ENCODE assay signal across 23 mouse cellular contexts in the genomic region with DNA sequence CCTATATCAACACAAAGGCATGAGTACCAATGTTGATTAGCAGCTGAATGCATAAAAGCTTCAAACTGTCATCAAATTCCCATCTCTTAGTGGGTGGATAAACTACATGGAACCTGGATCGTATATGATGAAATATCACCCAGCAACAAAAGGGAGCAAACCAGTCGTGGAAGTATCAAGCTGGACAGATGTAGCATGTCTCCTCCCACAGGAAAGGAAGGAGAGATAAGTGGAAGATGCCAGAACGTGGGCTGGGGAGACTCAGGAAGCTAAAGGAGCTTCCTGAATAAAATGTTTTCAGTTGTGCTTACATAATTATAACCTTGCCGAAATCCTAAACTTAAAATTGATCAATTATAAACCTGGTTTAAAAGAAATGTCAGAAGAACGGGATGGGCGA. TPM values are rescaled to one million over a fixed set of nuclear protein-coding genes. Genes with fewer than 3 reads are reported as not detected.
"Had no signal": no experiment of that assay in that cellular context is flagged by ENCODE, and none has a peak within 500 bp of the region (broad histone marks: within the 10 kb centered on the region; RNA-seq: fewer than 3 reads in every experiment).

No protein-coding gene starts in this region.

- H3K27ac ChIP-seq: limb, embryonic 15.5 days; lung, embryonic 15.5 days; macrophage; midbrain, embryonic 15.5 days; neural tube, embryonic 12.5 days; stomach, embryonic 15.5 days had no signal

- H3K9ac ChIP-seq: limb, embryonic 15.5 days; lung, embryonic 15.5 days; midbrain, embryonic 15.5 days; neural tube, embryonic 12.5 days; stomach, embryonic 15.5 days had no signal

- H3K36me3 ChIP-seq: limb, embryonic 15.5 days; lung, embryonic 15.5 days; midbrain, embryonic 15.5 days; neural tube, embryonic 12.5 days; stomach, embryonic 15.5 days had no signal

- ATAC-seq: inflammation-experienced regulatory T-cells, adult 6 months; intestine, postnatal 0 days; midbrain, embryonic 15.5 days had no signal

- H3K27me3 ChIP-seq: limb, embryonic 15.5 days; lung, embryonic 15.5 days; neural tube, embryonic 12.5 days; stomach, embryonic 15.5 days had no signal

- DNase-seq: kidney, adult 8-10 months; kidney, postnatal 36 days; layer of hippocampus, adult 9-11 months; layer of hippocampus, postnatal 36 days; lung, postnatal 14 days; thymus, adult 2 months; thymus, postnatal 25 days had no signal

- H3K9me3 ChIP-seq: limb, embryonic 15.5 days; lung, embryonic 15.5 days; midbrain, embryonic 15.5 days; neural tube, embryonic 12.5 days; stomach, embryonic 15.5 days had no signal

- H3K4me3 ChIP-seq: limb, embryonic 15.5 days; lung, embryonic 15.5 days; midbrain, embryonic 15.5 days; neural tube, embryonic 12.5 days; stomach, embryonic 15.5 days had no signal

- H3K4me2 ChIP-seq: limb, embryonic 15.5 days; lung, embryonic 15.5 days; midbrain, embryonic 11.5 days; midbrain, embryonic 15.5 days; neural tube, embryonic 12.5 days; stomach, embryonic 15.5 days had no signal

RNA-seq across cellular contexts. Expression of a gene that starts 4.1 kb away (rescaled TPM):
- total RNA-seq: layer of hippocampus, adult 18-20 months; layer of hippocampus, postnatal 36 days; left cerebral cortex, postnatal 14 days; monocyte, adult 5-6 weeks; neutrophil, adult 5-6 weeks had no signal
- polyA plus RNA-seq: inflammation-experienced regulatory T-cells, adult 6 months; limb, embryonic 11.5 days; limb, embryonic 15.5 days; lung, embryonic 15.5 days; macrophage; midbrain, embryonic 11.5 days; midbrain, embryonic 15.5 days; neural tube, embryonic 12.5 days; spleen, adult 2 months; stomach, embryonic 15.5 days; thymus, adult 2 months; urinary bladder, adult 2 months had no signal
